Mouse (Mus musculus): ENCODE results near the gene Agbl4. TPM values are rescaled to one million over a fixed set of nuclear protein-coding genes. Genes with fewer than 3 reads are reported as not detected.

Agbl4 gene
- under 1 TPM; 0.16 to 0.83 TPM for total RNA-seq (2021)

- DNase-seq: peak; percentile 11
- intact Hi-C loops (cut with DNase I): no loop called here
Observed at GRCm38 (mm10) chr4:110397618-110398045, at the start of gene Agbl4. Agbl4 (plus strand) TSS chr4:110397661.

GRCm38 (mm10) chr4:110350856-110351177 lies 46.6 kb upstream of the Agbl4 start:
- intact Hi-C loops (cut with DNase I): no loop called here
- no peak for DNase-seq

GRCm38 (mm10) chr4:110351178-110352000 lies 46.1 kb upstream of the Agbl4 start, which contains the start of gene Elavl4:
Elavl4 (minus strand) TSS chr4:110351909.
- peak; percentile 23 to 36 for DNase-seq
- intact Hi-C loops (cut with DNase I): no loop called here

GRCm38 (mm10) chr4:110352001-110352369 lies 45.5 kb upstream of the Agbl4 start:
- intact Hi-C loops (cut with DNase I): no loop called here
- DNase-seq: no peak

GRCm38 (mm10) chr4:110360568-110360967 lies 36.9 kb upstream of the Agbl4 start:
- intact Hi-C loops (cut with DNase I): no loop called here
- no peak for DNase-seq

- no peak for DNase-seq
- intact Hi-C loops (cut with DNase I): no loop called here
Observed at GRCm38 (mm10) chr4:110396221-110396620, 1.2 kb upstream of the Agbl4 start.

- peak in 1 of 2 experiments; percentile 4 for DNase-seq
- intact Hi-C loops (cut with DNase I): no loop called here
Observed at GRCm38 (mm10) chr4:110420306-110420705, 22.8 kb downstream of the Agbl4 start.

GRCm38 (mm10) chr4:110427653-110428052 lies 30.2 kb downstream of the Agbl4 start:
- no peak for DNase-seq
- intact Hi-C loops (cut with DNase I): no loop called here

GRCm38 (mm10) chr4:110494371-110494770 lies 96.9 kb downstream of the Agbl4 start:
- intact Hi-C loops (cut with DNase I): loop anchor here (10.0 kb wide), 3 partner anchors 170 to 440 kb away; no protein-coding TSS in a partner anchor

GRCm38 (mm10) chr4:110529804-110530203 lies 132.3 kb downstream of the Agbl4 start:
- intact Hi-C loops (cut with DNase I): no loop called here
- DNase-seq: no peak

More at GRCm38 (mm10) chr4:110494371-110494770, 96.9 kb downstream of the Agbl4 start:
- peak; percentile 17 to 18 for DNase-seq

GRCm38 (mm10) chr4:110549223-110549622 lies 151.8 kb downstream of the Agbl4 start:
- no peak for DNase-seq
- intact Hi-C loops (cut with DNase I): loop anchor here (1.0 kb wide), 1 partner anchor 13 kb away; no protein-coding TSS in a partner anchor

GRCm38 (mm10) chr4:110597726-110598283 lies 200.3 kb downstream of the Agbl4 start:
- no peak for DNase-seq

GRCm38 (mm10) chr4:110641417-110641816 lies 244.0 kb downstream of the Agbl4 start:
- no peak for DNase-seq
- intact Hi-C loops (cut with DNase I): no loop called here

More at GRCm38 (mm10) chr4:110597726-110598283, 200.3 kb downstream of the Agbl4 start:
- intact Hi-C loops (cut with DNase I): no loop called here

- DNase-seq: no peak
- intact Hi-C loops (cut with DNase I): no loop called here
Observed at GRCm38 (mm10) chr4:110662940-110663339, 265.5 kb downstream of the Agbl4 start.

- intact Hi-C loops (cut with DNase I): no loop called here
- no peak for DNase-seq
Observed at GRCm38 (mm10) chr4:110674121-110674520, 276.7 kb downstream of the Agbl4 start.

GRCm38 (mm10) chr4:110735141-110735540 lies 337.7 kb downstream of the Agbl4 start:
- intact Hi-C loops (cut with DNase I): no loop called here
- DNase-seq: no peak

GRCm38 (mm10) chr4:110757941-110758340 lies 360.5 kb downstream of the Agbl4 start:
- intact Hi-C loops (cut with DNase I): no loop called here
- no peak for DNase-seq

- intact Hi-C loops (cut with DNase I): no loop called here
- no peak for DNase-seq
Observed at GRCm38 (mm10) chr4:110788596-110788995, 391.1 kb downstream of the Agbl4 start.

- intact Hi-C loops (cut with DNase I): no loop called here
Observed at GRCm38 (mm10) chr4:110799902-110800301, 402.4 kb downstream of the Agbl4 start.

GRCm38 (mm10) chr4:110810947-110811346 lies 413.5 kb downstream of the Agbl4 start:
- intact Hi-C loops (cut with DNase I): no loop called here

More at GRCm38 (mm10) chr4:110799902-110800301, 402.4 kb downstream of the Agbl4 start:
- DNase-seq: no peak

GRCm38 (mm10) chr4:110832776-110833175 lies 435.3 kb downstream of the Agbl4 start:
- intact Hi-C loops (cut with DNase I): no loop called here
- DNase-seq: no peak

More at GRCm38 (mm10) chr4:110810947-110811346, 413.5 kb downstream of the Agbl4 start:
- DNase-seq: no peak
